Mouse (Mus musculus): Measurements from ENCODE around the gene Camkk2. TPM values are rescaled to one million over a fixed set of nuclear protein-coding genes. Genes with fewer than 3 reads are reported as not detected.

Gene Camkk2
- polyA plus RNA-seq (2017; shearing (Covaris generic)), result 10 to 100 TPM; 13.6 to 16.9 TPM

DNA sequence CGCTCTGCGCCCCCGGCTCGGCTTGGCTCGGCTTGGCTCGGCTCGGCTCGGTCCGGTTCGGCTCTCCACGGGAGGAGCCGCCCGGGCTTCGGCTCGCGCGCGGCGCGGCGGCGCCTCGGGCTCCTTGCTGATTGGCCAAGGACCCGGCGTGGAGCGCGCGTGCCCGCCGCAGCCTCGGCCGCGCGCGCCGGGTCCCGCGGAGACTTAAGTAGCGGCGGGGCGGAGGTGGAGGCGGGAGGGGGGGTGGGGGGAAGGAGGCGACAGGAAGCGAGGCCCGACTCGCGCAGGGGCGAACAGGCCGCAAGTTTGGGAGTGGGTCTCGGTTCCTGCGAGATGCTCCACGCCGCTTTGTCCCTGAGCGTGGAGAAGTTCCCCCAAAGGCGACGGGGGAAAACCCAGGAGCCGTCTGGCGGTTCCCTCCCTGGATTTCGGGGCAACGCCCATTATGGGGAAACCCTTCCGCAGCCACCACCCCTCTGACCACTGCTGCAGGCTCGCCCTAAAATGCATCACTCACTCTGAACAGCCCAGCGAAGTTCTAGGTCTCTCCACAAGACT is at the start of gene Camkk2:
Gene Camkk2, minus strand, starts transcription at position 133 of the 558 bp plus-strand sequence.

GRCm38 (mm10) chr5:122820777-122821523 is 41.7 kb upstream of the Camkk2 start, which contains the start of gene Anapc5:
TSS of gene Anapc5 (minus strand) at chr5:122821339.

DNA sequence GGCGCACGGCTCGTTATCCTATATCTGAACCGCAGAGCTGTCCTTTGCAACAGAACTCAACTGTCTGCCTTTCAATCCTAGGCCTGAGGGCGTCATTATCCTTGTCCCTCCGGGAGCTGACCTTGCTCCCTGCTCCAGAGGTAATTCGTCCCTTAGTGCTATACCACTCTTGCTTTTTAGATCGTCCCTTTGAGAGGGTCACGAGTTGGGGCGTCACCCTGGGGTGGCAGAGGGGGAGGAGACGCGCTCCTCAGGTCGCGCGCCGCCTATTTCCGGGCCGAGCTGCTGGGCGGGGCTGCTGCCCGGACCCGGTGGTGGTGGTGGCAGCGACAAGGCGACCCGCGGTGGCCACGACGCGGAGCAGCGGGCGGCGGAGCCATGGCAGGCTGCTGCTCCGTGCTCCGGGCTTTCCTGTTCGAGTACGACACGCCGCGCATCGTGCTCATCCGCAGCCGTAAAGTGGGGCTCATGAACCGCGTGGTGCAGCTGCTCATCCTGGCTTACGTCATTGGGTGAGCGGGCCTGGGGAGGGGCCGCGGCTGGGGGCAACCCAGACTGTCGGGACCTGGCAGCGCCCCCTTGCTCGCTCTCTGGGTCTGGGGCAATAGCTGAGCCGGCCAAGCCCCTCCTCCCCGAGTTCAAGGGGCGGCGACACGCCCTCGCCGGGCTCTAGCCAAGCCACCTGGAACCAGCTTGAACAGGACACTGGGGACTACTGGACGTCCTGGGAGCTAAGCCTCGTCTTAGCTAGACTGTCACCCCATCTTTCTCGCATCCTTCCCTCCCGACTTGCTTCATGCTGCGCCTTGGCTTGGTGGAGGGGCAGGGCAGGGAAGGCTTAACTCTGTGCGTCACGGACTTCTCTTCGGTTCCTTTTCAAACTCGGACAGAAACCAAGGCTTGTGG is 71.7 kb downstream of the Camkk2 start, which contains the start of gene P2rx4:
Gene P2rx4, plus strand, starts transcription at position 269 of the 906 bp plus-strand sequence.

Other genes with a start within 250 kb of the Camkk2 start
- 1 to 10 TPM; 3.8 to 7.2 TPM for gene Ift81, start 164.9 kb downstream of the Camkk2 start, polyA plus RNA-seq (2017; shearing (Covaris generic))
- 100 to 1,000 TPM in 1 of 2 experiments, 10 to 100 TPM in 1; 75.1 to 129 TPM for gene P2rx7, start 135.5 kb downstream of the Camkk2 start, polyA plus RNA-seq (2017; shearing (Covaris generic))
- gene P2rx4, start 71.9 kb downstream of the Camkk2 start, polyA plus RNA-seq (2017; shearing (Covaris generic)), result 10 to 100 TPM; 61.1 to 62.3 TPM
- gene Anapc5, start 41.9 kb upstream of the Camkk2 start, polyA plus RNA-seq (2017; shearing (Covaris generic)), result 100 to 1,000 TPM; 175 to 285 TPM
- 10 to 100 TPM; 36.3 to 42.1 TPM for gene Rnf34, start 70.6 kb upstream of the Camkk2 start, polyA plus RNA-seq (2017; shearing (Covaris generic))
- 10 to 100 TPM; 27.9 to 34.6 TPM for gene Kdm2b, start 210.4 kb upstream of the Camkk2 start, polyA plus RNA-seq (2017; shearing (Covaris generic))
- gene Orai1, start 235.7 kb upstream of the Camkk2 start, polyA plus RNA-seq (2017; shearing (Covaris generic)), result 100 to 1,000 TPM; 141 to 160 TPM

Data from inflammation-experienced regulatory T-cells (primary cell).